Mouse (Mus musculus) liver, postnatal 0 days (tissue): ENCODE results near the gene Fam57a.

Experiments used
- CTCF ChIP-seq: sonication (generic); IDR thresholded peaks from 2 replicates; pipeline ENCODE4 v1.5.1; 2016; ENCODE audit warnings: antibody characterized with exemption, low read depth
- EP300 ChIP-seq: IDR thresholded peaks from 2 replicates; pipeline ENCODE4 v1.6.1; 2016; ENCODE audit warnings: antibody characterized with exemption, low read depth, mild to moderate bottlenecking

DNA sequence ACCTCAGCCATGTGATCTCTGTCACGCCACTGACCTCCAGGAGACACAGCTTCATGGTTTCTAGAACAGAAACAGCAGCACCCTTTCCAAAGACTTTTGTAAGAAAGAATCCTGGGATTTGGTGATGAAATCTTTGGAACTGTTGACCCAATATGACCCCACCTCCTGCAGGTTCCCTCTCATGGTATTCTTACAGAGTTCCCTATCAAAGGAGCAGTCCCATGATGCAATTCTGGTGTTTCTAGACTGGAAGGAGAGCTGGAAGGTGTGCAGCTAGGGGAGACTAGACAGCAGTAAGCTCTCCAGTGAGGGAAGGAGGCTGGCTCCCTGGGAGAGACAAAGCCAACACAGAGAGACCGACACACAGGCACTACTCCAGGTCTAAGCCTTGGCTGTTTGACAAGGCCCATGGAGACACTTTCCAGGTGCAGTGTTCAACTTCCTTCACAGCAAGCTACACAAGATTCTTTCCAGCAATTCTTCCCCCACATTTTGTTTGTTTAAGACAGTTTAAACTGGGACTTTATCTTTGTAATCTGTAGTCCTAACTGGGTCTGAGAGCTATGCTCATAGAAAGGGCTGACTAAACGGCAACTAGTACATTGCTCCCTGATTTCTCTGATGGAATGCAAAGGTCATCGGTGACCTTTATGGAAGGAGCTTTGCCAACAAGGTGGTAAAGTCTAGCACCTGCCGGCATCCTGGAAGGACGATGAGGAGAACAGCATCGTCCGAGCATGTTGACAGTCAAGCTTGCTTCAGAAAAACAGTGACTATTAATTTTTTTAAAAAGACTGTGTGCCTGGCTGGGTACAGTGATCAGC, 33.1 kb upstream of the Fam57a start:
- TF ChIP-seq CTCF (no peak), EP300 (no peak)
